Mouse (Mus musculus): ENCODE results near the gene Tacc2. TPM values are rescaled to one million over a fixed set of nuclear protein-coding genes. Genes with fewer than 3 reads are reported as not detected.
A peak's percentile ranks its signal among the peaks of the same experiment; 100 is the strongest.

Gene Tacc2
- polyA plus RNA-seq, 1 experiment from 2014 or later = 72.4 TPM

DNA sequence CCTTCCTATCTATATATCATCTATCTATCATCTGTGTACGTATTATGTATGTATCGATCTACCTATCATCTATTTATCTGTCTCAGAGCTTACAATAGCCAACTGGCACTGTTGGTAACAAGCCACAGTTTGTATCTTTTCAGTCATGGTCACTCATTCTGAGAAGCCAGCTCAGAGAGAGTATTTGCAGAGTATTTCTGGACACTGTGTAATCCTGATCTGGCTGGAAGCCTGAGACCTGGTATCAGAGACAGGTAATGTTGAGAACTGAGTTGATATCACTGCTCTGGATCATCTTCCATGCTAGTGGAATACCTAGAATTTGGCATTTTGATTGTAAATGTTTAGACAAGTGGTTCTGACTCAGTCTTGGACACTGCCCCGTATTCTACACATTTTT is 53.7 kb downstream of the Tacc2 start:
- Histone ChIP-seq H3K27ac (replicated peaks; ENCODE audit: low read depth, low read length) (no peak overlapping the region), H3K9me3 (ENCODE audit: control insufficient read depth, low read length) (no peaks in the 10 kb centered on the region), H3K4me3 (replicated peaks; ENCODE audit: low read depth, low read length) (no peak overlapping the region), H3K27me3 (ENCODE audit: control insufficient read depth, insufficient read depth, low read length) (no peaks in the 10 kb centered on the region), H3K4me2 (ENCODE audit: low read length) (no peak overlapping the region), H3K4me1 (ENCODE audit: control insufficient read depth, insufficient read depth, low read length) (no peaks in the 10 kb centered on the region), H3K9ac (replicated peaks; ENCODE audit: low read length) (no peak overlapping the region), H3K36me3 (ENCODE audit: control insufficient read depth, insufficient read depth, low read length) (no peaks in the 10 kb centered on the region)
- DNase-seq (no peak), ATAC-seq (ENCODE audit: low FRiP score, low TSS enrichment) (no peak)
- 89% methylated on average over 3 of the region's 3 CpGs for WGBS

DNA sequence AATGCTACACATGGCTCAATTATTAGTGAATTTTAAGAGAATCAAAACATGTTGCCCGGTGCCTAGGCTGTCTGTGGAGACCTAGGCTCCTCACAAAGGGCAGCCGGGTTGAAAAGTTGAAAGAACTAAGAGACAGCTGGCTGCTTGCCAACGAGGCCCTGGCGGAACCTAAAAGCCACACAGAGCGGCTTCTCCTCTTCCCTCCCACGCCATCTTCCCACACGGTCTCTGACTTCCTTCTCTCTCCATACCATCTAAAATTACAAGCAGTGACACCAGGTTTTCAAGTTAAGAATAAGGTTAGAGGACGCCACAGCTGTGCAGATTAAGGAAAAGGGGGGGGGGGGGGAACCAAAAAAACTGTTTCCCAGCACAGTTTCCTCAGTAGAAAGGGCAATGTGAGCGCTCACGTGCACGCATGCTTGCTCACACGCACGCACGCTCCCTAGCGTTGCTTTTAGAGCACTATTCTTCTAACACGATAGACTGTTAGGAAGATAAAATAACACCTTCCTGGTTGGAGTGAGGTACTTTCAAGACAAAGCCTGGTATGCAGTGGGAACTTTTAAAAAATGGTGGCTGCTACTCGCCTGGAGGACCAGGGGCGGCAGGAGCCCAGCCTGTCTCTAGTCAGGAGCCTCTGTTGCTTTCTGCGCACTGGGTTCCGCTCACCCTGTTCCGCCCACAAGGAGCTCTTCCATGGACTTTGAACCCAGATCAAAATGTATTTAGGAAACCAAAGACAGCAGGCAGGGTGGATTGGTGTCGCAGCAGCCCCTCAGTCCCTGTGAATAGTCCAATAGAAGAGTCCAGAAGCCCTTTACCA is 54.5 kb downstream of the Tacc2 start:
- H3K27me3 ChIP-seq (ENCODE audit: control insufficient read depth, insufficient read depth, low read length) = no peaks in the 10 kb centered on the region
- no peaks in the 10 kb centered on the region for H3K4me1 ChIP-seq (ENCODE audit: control insufficient read depth, insufficient read depth, low read length)
- H3K4me3 ChIP-seq (replicated peaks; ENCODE audit: low read depth, low read length) = no peak overlapping the region
- H3K27ac ChIP-seq (replicated peaks; ENCODE audit: low read depth, low read length) = no peak overlapping the region
- no peaks in the 10 kb centered on the region for H3K9me3 ChIP-seq (ENCODE audit: control insufficient read depth, low read length)
- 62% methylated on average over 22 of the region's 22 CpGs for WGBS
- peak; percentile 67 for DNase-seq
- ATAC-seq (ENCODE audit: low FRiP score, low TSS enrichment) = no peak
- H3K4me2 ChIP-seq (ENCODE audit: low read length) = no peak overlapping the region
- H3K9ac ChIP-seq (replicated peaks; ENCODE audit: low read length) = no peak overlapping the region
- no peaks in the 10 kb centered on the region for H3K36me3 ChIP-seq (ENCODE audit: control insufficient read depth, insufficient read depth, low read length)

- no peak overlapping the region for H3K4me3 ChIP-seq (replicated peaks; ENCODE audit: low read depth, low read length)
- no peak overlapping the region for H3K27ac ChIP-seq (replicated peaks; ENCODE audit: low read depth, low read length)
- H3K36me3 ChIP-seq (ENCODE audit: control insufficient read depth, insufficient read depth, low read length) = no peaks in the 10 kb centered on the region
- WGBS = 93% methylated on average over 5 of the region's 5 CpGs
- no peak overlapping the region for H3K9ac ChIP-seq (replicated peaks; ENCODE audit: low read length)
- H3K4me2 ChIP-seq (ENCODE audit: low read length) = no peak overlapping the region
- H3K27me3 ChIP-seq (ENCODE audit: control insufficient read depth, insufficient read depth, low read length) = no peaks in the 10 kb centered on the region
- no peaks in the 10 kb centered on the region for H3K9me3 ChIP-seq (ENCODE audit: control insufficient read depth, low read length)
- DNase-seq (no peak), ATAC-seq (ENCODE audit: low FRiP score, low TSS enrichment) (no peak)
- H3K4me1 ChIP-seq (ENCODE audit: control insufficient read depth, insufficient read depth, low read length) = no peaks in the 10 kb centered on the region
Measured at GRCm38 (mm10) chr7:130632379-130632732, 55.1 kb downstream of the Tacc2 start.

GRCm38 (mm10) chr7:130634259-130634871 is 57.1 kb downstream of the Tacc2 start:
- Histone ChIP-seq H3K4me1 (ENCODE audit: control insufficient read depth, insufficient read depth, low read length) (no peaks in the 10 kb centered on the region), H3K9ac (replicated peaks; ENCODE audit: low read length) (no peak overlapping the region), H3K27ac (replicated peaks; ENCODE audit: low read depth, low read length) (no peak overlapping the region), H3K4me3 (replicated peaks; ENCODE audit: low read depth, low read length) (no peak overlapping the region), H3K9me3 (ENCODE audit: control insufficient read depth, low read length) (no peaks in the 10 kb centered on the region), H3K4me2 (ENCODE audit: low read length) (no peak overlapping the region), H3K27me3 (ENCODE audit: control insufficient read depth, insufficient read depth, low read length) (no peaks in the 10 kb centered on the region), H3K36me3 (ENCODE audit: control insufficient read depth, insufficient read depth, low read length) (no peaks in the 10 kb centered on the region)
- WGBS = 95% methylated on average over 4 of the region's 4 CpGs
- ATAC-seq (ENCODE audit: low FRiP score, low TSS enrichment) (no peak), DNase-seq (no peak)

- Histone ChIP-seq H3K4me1 (ENCODE audit: control insufficient read depth, insufficient read depth, low read length) (no peaks in the 10 kb centered on the region), H3K9ac (replicated peaks; ENCODE audit: low read length) (no peak overlapping the region), H3K4me2 (ENCODE audit: low read length) (no peak overlapping the region), H3K9me3 (ENCODE audit: control insufficient read depth, low read length) (no peaks in the 10 kb centered on the region), H3K4me3 (replicated peaks; ENCODE audit: low read depth, low read length) (no peak overlapping the region), H3K27me3 (ENCODE audit: control insufficient read depth, insufficient read depth, low read length) (no peaks in the 10 kb centered on the region), H3K27ac (replicated peaks; ENCODE audit: low read depth, low read length) (no peak overlapping the region), H3K36me3 (ENCODE audit: control insufficient read depth, insufficient read depth, low read length) (no peaks in the 10 kb centered on the region)
- ATAC-seq (ENCODE audit: low FRiP score, low TSS enrichment) (no peak), DNase-seq (no peak)
- 65% methylated on average over 7 of the region's 7 CpGs for WGBS
Measured at GRCm38 (mm10) chr7:130635212-130635611, 58.0 kb downstream of the Tacc2 start.

GRCm38 (mm10) chr7:130636274-130636673 is 59.0 kb downstream of the Tacc2 start:
- Histone ChIP-seq H3K27ac (replicated peaks; ENCODE audit: low read depth, low read length) (no peak overlapping the region), H3K27me3 (ENCODE audit: control insufficient read depth, insufficient read depth, low read length) (no peaks in the 10 kb centered on the region), H3K4me3 (replicated peaks; ENCODE audit: low read depth, low read length) (no peak overlapping the region), H3K9me3 (ENCODE audit: control insufficient read depth, low read length) (no peaks in the 10 kb centered on the region), H3K36me3 (ENCODE audit: control insufficient read depth, insufficient read depth, low read length) (no peaks in the 10 kb centered on the region), H3K9ac (replicated peaks; ENCODE audit: low read length) (no peak overlapping the region), H3K4me2 (ENCODE audit: low read length) (no peak overlapping the region), H3K4me1 (ENCODE audit: control insufficient read depth, insufficient read depth, low read length) (no peaks in the 10 kb centered on the region)
- ATAC-seq (ENCODE audit: low FRiP score, low TSS enrichment) (no peak), DNase-seq (no peak)
- WGBS = 79% methylated on average over 3 of the region's 3 CpGs

- Histone ChIP-seq H3K36me3 (ENCODE audit: control insufficient read depth, insufficient read depth, low read length) (no peaks in the 10 kb centered on the region), H3K4me3 (replicated peaks; ENCODE audit: low read depth, low read length) (no peak overlapping the region), H3K9me3 (ENCODE audit: control insufficient read depth, low read length) (no peaks in the 10 kb centered on the region), H3K4me1 (ENCODE audit: control insufficient read depth, insufficient read depth, low read length) (no peaks in the 10 kb centered on the region), H3K27ac (replicated peaks; ENCODE audit: low read depth, low read length) (no peak overlapping the region), H3K4me2 (ENCODE audit: low read length) (no peak overlapping the region), H3K27me3 (ENCODE audit: control insufficient read depth, insufficient read depth, low read length) (no peaks in the 10 kb centered on the region), H3K9ac (replicated peaks; ENCODE audit: low read length) (no peak overlapping the region)
- no peak for DNase-seq
- no peak for ATAC-seq (ENCODE audit: low FRiP score, low TSS enrichment)
- 94% methylated on average over 4 of the region's 4 CpGs for WGBS
Measured at GRCm38 (mm10) chr7:130636902-130637301, 59.7 kb downstream of the Tacc2 start.

GRCm38 (mm10) chr7:130637811-130638210 is 60.6 kb downstream of the Tacc2 start:
- Histone ChIP-seq H3K9me3 (ENCODE audit: control insufficient read depth, low read length) (no peaks in the 10 kb centered on the region), H3K4me1 (ENCODE audit: control insufficient read depth, insufficient read depth, low read length) (no peaks in the 10 kb centered on the region), H3K9ac (replicated peaks; ENCODE audit: low read length) (no peak overlapping the region), H3K27me3 (ENCODE audit: control insufficient read depth, insufficient read depth, low read length) (no peaks in the 10 kb centered on the region), H3K4me2 (ENCODE audit: low read length) (no peak overlapping the region), H3K27ac (replicated peaks; ENCODE audit: low read depth, low read length) (no peak overlapping the region), H3K36me3 (ENCODE audit: control insufficient read depth, insufficient read depth, low read length) (no peaks in the 10 kb centered on the region), H3K4me3 (replicated peaks; ENCODE audit: low read depth, low read length) (no peak overlapping the region)
- WGBS = 45% methylated on average over 6 of the region's 6 CpGs
- DNase-seq (no peak), ATAC-seq (ENCODE audit: low FRiP score, low TSS enrichment) (no peak)

DNA sequence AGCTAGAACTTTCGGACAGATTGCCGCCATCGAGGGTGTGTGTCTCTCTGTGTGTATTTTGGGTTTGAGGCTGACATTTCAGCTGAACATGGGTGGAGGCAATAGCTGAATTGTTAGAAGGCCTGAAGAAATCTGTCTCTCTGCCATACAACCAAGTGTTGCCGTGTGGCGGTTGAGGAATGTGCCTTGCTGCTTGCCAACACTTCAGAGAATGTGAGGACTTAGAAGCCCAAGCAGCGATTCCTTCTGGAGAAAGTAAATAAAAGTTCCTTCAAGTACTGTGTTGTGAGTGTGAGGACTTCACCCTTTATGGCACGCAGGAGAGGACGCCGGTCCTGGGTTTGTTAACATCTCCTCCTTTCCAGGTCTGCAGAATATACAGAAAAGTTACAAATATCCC is 63.4 kb downstream of the Tacc2 start:
- Histone ChIP-seq H3K27me3 (ENCODE audit: control insufficient read depth, insufficient read depth, low read length) (peaks cover under 1% of the 10 kb centered on the region; the same call in 1 of the 2 replicates), H3K36me3 (ENCODE audit: control insufficient read depth, insufficient read depth, low read length) (no peaks in the 10 kb centered on the region), H3K4me1 (ENCODE audit: control insufficient read depth, insufficient read depth, low read length) (peaks cover 2% of the 10 kb centered on the region; the same call in 1 of the 2 replicates), H3K9me3 (ENCODE audit: control insufficient read depth, low read length) (no peaks in the 10 kb centered on the region), H3K27ac (replicated peaks; ENCODE audit: low read depth, low read length) (no peak overlapping the region), H3K9ac (replicated peaks; ENCODE audit: low read length) (no peak overlapping the region), H3K4me3 (replicated peaks; ENCODE audit: low read depth, low read length) (no peak overlapping the region), H3K4me2 (ENCODE audit: low read length) (no peak overlapping the region)
- WGBS = 86% methylated on average over 9 of the region's 9 CpGs
- ATAC-seq (ENCODE audit: low FRiP score, low TSS enrichment) = no peak
- DNase-seq = no peak
